Mouse (Mus musculus) brain, embryonic 14.5 days (tissue): Measurements from ENCODE around the gene Olfr1106.

ENCODE experiments used
- CTCF ChIP-seq: fragments of 200-500 bp; IDR thresholded peaks from 2 replicates; pipeline ENCODE4 v1.5.1; 2012; ENCODE audit warnings: inconsistent platforms, mild to moderate bottlenecking, moderate library complexity, borderline replicate concordance; ENCODE audit not compliant: insufficient read depth, insufficient read length; ENCODE audit errors: extremely low read depth
- POLR2A ChIP-seq: fragments of 200-500 bp; IDR thresholded peaks from 2 replicates; pipeline ENCODE4 v1.6.1; 2012; ENCODE audit warnings: mild to moderate bottlenecking, inconsistent platforms, borderline replicate concordance; ENCODE audit not compliant: poor library complexity, insufficient read depth, insufficient read length, severe bottlenecking; ENCODE audit errors: extremely low read depth

DNA sequence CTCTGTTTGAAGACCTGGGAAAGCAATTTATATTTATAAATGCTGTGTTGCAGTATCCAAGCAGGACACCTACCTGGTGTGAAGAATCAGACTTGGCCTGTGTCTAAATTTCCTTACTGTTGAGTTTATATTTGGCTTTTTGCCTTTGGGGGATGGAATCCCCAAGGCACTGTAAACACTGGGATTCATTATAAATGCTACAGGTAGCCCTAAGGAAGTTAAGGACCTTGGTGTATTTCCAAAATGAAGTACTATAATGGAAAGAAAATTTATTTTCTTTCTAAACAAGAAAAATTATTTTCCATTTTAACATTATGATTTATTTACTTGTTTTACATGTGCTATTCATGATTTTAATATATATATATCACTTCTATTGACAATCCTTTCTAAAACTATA, 15.6 kb downstream of the Olfr1106 start, which contains the start of gene Olfr1105:
- TF ChIP-seq CTCF (no peak), POLR2A (no peak)
